Mouse (Mus musculus) retina, adult 2 months (tissue): ENCODE measurements around the gene Slc28a3.

Experiments used
- DNase-seq: peaks from one replicate; pipeline ENCODE4 v3.0.0-alpha.2; 2012; ENCODE audit warnings: low read depth, low spot score

Gene Slc28a3

GRCm38 (mm10) chr13:58523011-58523760 lies 87.5 kb downstream of the Slc28a3 start:
- DNase-seq = no peak

GRCm38 (mm10) chr13:58521331-58522030 lies 89.2 kb downstream of the Slc28a3 start:
- no peak for DNase-seq

DNA sequence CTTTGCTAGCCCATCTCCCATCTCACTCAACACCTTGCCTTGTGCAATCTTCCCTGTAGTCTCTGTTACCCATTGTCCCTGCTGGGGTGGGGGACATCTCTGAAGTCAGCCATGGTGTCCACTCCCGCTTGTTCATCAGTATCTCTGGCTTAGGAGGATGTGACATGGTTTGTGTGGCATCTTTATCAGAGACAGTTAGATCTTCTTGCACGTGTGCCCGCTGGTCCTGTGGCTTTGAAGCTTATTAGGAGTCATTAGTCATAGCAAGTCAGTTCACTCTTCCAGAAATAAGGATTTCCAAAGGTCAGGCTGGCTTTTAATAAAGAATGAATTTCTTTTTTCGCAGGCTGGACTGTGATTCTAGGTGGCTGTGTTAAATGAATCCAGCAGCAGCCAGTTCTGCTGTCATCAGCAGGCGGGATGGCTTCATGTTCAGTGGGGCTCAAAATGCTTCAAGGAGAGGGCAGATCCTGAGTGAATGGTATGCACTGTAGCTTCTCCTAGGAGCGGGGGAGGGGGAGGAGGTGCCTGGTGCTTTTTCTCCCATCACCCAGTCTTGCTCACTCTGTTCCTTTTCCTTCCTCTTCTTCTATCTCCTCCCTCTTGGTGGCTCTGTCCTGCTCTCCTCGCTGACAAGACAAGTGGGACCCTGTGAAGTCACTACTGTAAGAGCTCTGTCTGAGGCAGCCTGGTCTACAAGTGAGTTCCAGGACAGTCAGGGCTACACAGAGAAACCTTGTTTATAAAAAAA lies 89.9 kb downstream of the Slc28a3 start:
- no peak for DNase-seq

DNA sequence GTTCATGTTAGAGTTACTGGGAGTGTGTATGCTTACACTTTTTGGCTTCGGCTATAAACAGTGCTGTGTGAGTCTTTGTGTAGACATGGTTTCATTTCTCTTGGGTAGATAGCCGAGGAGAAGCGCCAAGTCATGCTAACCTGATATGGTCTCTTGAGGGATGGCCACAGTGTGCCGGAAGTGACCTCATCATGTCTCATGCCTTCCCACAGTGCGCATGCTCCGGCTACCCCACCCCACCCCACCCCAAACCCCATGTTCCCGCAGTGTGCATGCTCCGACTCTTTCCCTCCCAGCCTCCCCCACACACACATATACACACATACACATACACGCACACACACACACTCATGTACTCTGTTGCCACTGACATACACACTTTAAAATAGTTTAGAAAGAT lies 90.6 kb downstream of the Slc28a3 start:
- DNase-seq = no peak

DNA sequence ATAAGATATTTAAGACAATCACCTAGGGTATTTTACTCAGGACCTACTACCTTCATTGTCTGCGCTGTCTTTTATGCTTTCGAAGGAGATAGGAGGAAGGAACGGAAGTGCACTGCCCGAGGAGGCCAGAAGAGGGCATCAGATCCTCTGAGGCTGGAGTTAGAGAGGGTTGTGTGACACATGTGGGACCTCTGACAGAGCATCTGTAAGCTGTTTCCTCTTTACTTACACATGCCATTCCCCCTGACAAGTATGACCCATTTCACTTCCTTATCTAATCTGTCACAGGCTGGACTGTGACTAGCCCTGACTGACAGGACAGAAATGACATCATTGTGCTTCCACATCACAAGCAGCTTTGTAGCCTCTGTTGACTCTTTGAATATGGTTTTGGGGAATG lies 94.4 kb downstream of the Slc28a3 start:
- no peak for DNase-seq

- DNase-seq = no peak
Measured at GRCm38 (mm10) chr13:58515635-58516034, 95.0 kb downstream of the Slc28a3 start.

DNA sequence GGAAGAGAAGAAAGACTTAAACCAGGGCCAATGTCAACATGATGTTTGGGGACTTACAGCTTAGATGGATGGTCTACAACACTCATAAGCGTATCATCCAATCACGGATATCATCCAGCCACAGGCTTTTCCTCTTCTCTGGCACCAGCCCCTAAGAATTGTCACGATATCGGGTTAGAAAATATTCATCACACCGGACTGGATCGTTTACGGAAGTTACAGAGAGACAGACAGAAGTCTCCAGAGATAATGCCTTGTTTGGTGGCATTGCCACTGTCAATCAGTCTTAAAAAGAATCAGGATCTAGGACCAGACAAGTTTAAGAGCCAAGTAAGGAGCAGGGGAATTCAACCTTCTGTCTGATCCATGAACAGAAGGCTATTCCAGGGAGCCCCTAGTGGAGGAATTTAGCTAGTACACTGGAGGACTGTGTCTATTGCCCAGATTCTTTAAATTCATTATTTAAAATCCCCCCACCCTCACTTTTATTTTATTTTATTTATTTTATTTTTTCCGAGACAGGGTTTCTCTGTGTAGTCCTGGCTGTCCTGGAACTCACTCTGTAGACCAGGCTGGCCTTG lies 96.4 kb downstream of the Slc28a3 start:
- DNase-seq = no peak

DNA sequence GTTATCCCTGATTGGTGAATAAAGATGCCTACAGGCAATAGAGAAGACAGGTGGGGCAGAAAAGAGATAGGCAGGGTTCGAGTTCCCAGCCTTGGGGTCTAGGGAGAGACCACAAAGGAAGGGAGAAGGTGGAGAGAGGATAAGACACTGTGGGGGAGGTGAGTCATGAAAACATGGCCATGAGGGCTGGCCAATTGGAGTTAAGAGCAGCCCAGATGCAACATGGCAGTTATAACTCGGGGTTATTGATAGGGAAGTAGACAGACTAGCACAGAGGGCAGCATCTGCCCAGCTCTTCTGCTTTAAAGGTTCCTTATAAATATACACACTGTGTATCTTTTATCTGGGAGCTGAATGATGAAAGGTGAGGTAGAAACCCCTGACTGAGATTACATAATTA lies 98.8 kb downstream of the Slc28a3 start:
- DNase-seq = no peak

DNA sequence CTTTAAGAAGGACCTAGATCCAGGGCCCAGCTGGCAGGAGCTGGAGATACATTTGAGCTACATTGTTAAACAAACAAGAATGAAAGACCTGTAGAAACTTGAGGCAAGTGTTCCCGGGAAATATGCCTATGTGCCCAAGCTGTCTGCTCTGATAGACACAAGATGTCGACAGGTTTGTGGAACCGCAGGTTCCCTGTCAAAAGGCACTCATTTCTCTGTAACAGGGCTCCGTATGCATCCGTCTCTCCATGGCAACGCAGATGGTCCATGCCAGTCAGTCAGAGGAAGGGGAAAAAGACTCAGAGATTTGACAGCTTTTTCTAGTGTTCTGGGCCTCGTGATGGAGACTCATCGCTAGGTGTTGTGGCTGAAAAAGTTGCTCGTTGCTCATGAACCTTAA lies 99.4 kb downstream of the Slc28a3 start:
- DNase-seq = no peak

DNA sequence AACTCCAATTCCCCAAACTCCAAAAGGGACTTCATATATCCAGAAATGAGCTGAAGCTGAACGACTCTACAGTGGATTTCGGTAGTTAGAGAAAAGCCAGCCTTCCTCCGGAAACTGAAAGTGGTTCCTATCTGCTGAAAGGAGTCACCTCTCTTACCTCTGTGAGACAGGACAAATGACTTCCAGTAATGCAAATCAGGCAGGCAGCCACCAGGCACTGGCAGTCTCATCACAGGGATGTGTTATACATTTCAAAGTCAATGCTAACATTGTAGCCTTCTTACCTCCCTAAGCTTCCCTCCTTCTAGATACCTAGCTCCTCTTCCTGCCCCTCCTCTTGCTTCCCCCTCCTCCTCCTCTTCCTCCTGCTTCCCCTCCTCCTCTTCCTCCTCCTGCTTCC lies 101.4 kb downstream of the Slc28a3 start:
- DNase-seq = no peak

- no peak for DNase-seq
Measured at GRCm38 (mm10) chr13:58503610-58504009, 107.1 kb downstream of the Slc28a3 start.

- no peak for DNase-seq
Measured at GRCm38 (mm10) chr13:58497809-58498208, 112.9 kb downstream of the Slc28a3 start.
